Mouse (Mus musculus) megakaryocyte, embryonic 14.5 days (primary cell): ENCODE measurements around the gene Unc79.

Source experiments
- FLI1 ChIP-seq: IDR thresholded peaks from 2 replicates; pipeline ENCODE4 v1.6.1; 2012; ENCODE audit warnings: low read length, inconsistent platforms, mixed read lengths
- GATA1 ChIP-seq: IDR thresholded peaks from 3 replicates; pipeline ENCODE4 v1.6.1; 2012; ENCODE audit warnings: mixed read lengths, low read length, inconsistent platforms, borderline replicate concordance

GRCm38 (mm10) chr12:103229058-103229457, 280.4 kb downstream of the Unc79 start:
- TF ChIP-seq GATA1 = no peak
- TF ChIP-seq FLI1 = no peak
